Mouse (Mus musculus) neural tube, embryonic 11.5 days (tissue): ENCODE measurements around the gene Olfr1344. TPM values are rescaled to one million over a fixed set of nuclear protein-coding genes. Genes with fewer than 3 reads are reported as not detected.
"Not testable (repeated sequence)": the region's sequence is repeated elsewhere in the genome, so short reads cannot be mapped to it uniquely, and the experiment has no call there.

ENCODE experiments used
- ATAC-seq: fragments of 200-750 bp; cut with Nextera tagmentation; 2 replicates; pipeline ENCODE4 v1.8.0; 2017; ENCODE audit warnings: moderate number of reproducible peaks, mild to moderate bottlenecking, moderate TSS enrichment, moderate library complexity; ENCODE audit not compliant: insufficient read depth, low FRiP score, low TSS enrichment
- DNase-seq: peaks from one replicate; pipeline ENCODE4 v3.0.0-alpha.2; 2015; ENCODE audit warnings: low spot score
- H3K27ac ChIP-seq: fragments of 300-500 bp; sonication (generic); 2 replicates; pipeline ENCODE4 v1.5.1; 2014; ENCODE audit warnings: low read depth, mild to moderate bottlenecking, low read length
- H3K27me3 ChIP-seq: fragments of 300-500 bp; sonication (generic); 2 replicates; pipeline ENCODE4 v1.6.1; 2014; ENCODE audit warnings: mild to moderate bottlenecking, low read length, mixed read lengths; ENCODE audit not compliant: control insufficient read depth, insufficient read depth
- H3K36me3 ChIP-seq: fragments of 300-500 bp; sonication (generic); 2 replicates; pipeline ENCODE4 v1.6.1; 2014; ENCODE audit warnings: mild to moderate bottlenecking, low read length, moderate library complexity, mixed read lengths; ENCODE audit not compliant: control insufficient read depth, insufficient read depth
- H3K4me1 ChIP-seq: fragments of 300-500 bp; sonication (generic); 2 replicates; pipeline ENCODE4 v1.6.1; 2014; ENCODE audit warnings: low read length, mixed read lengths; ENCODE audit not compliant: control insufficient read depth, insufficient read depth
- H3K4me2 ChIP-seq: fragments of 300-500 bp; sonication (generic); 2 replicates; pipeline ENCODE4 v1.6.1; 2014; ENCODE audit warnings: low read depth, mild to moderate bottlenecking, moderate library complexity
- H3K4me3 ChIP-seq: fragments of 300-500 bp; sonication (generic); 2 replicates; pipeline ENCODE4 v1.5.1; 2014; ENCODE audit warnings: low read depth, low read length
- H3K9ac ChIP-seq: fragments of 300-500 bp; sonication (generic); 2 replicates; pipeline ENCODE4 v1.6.1; 2014; ENCODE audit warnings: mild to moderate bottlenecking, low read length
- H3K9me3 ChIP-seq: fragments of 300-500 bp; sonication (generic); 2 replicates; pipeline ENCODE4 v1.6.1; 2016; ENCODE audit warnings: low read length; ENCODE audit not compliant: control insufficient read depth
- WGBS: fragments of 180-500 bp; shearing (Covaris S2); extraction: QIAGEN DNeasy Blood & Tissue Kit; methylation state at CpG from one replicate; pipeline ENCODE4 v1.1.7; 2014; 5-methylcytosine and 5-hydroxymethylcytosine counted together
- polyA plus RNA-seq: library from polyadenylated mRNA; unstranded; fragments of >200 nt; fragmentation: Nextera tagmentation; extraction: Ambion mirVana; gene quantifications from 2 replicates; pipeline ENCODE4 v1.2.1, GENCODE M21; 2014

The Olfr1344 gene
- polyA plus RNA-seq, 1 experiment from 2014 or later = not detected

DNA sequence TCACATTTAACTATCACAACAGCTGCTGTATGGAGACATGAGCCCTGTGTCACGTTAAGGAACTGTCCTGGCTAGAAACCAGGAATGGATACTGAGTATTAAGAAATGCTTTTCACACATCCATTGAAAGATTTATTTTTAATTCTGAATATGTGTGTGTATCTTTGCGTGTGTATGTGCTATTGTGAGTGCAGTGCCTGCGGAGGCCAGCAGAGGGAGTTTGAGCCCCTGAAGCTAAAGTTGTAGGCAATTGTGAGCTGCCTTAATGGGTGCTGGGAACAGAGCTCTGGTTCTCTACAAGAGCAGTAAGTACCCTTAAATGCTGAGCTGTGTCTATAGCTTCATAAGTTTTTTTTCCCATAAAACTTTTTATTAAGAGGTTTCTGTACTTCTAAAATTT lies 9.1 kb upstream of the Olfr1344 start:
- 86% methylated on average over 3 of the region's 3 CpGs for WGBS
- no peak overlapping the region for H3K4me2 ChIP-seq
- no peak overlapping the region for H3K27ac ChIP-seq
- DNase-seq = no peak
- ATAC-seq = no peak
- H3K9me3 ChIP-seq = no peaks in the 10 kb centered on the region
- no peaks in the 10 kb centered on the region for H3K27me3 ChIP-seq
- no peak overlapping the region for H3K9ac ChIP-seq
- H3K36me3 ChIP-seq = no peaks in the 10 kb centered on the region
- H3K4me1 ChIP-seq = no peaks in the 10 kb centered on the region
- no peak overlapping the region for H3K4me3 ChIP-seq

DNA sequence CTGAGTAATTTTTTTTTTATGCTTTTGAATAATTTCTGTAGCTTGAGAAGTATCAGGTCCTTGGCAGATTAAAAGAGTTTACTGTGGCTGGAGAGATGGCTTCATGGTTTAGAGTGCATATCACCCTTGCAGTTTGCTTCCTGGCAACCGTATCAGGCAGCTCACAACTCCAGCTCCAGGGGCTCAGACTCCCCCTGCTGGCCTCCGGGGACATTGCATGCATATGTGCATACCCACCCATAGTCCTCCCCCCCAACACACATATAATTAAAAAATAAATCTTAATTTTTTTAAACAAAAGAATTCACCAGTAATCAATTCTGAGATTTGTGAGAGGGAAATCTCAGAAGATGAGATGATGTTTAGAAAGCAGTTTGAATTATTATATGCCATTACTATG lies 8.1 kb upstream of the Olfr1344 start:
- no peaks in the 10 kb centered on the region for H3K36me3 ChIP-seq
- no peak overlapping the region for H3K4me2 ChIP-seq
- H3K4me3 ChIP-seq = no peak overlapping the region
- 44% methylated on average over 2 of the region's 2 CpGs for WGBS
- DNase-seq (peak; percentile 37), ATAC-seq (no peak)
- no peak overlapping the region for H3K9ac ChIP-seq
- H3K27ac ChIP-seq = no peak overlapping the region
- H3K27me3 ChIP-seq = no peaks in the 10 kb centered on the region
- peaks cover 6% of the 10 kb centered on the region for H3K4me1 ChIP-seq
- H3K9me3 ChIP-seq = no peaks in the 10 kb centered on the region

DNA sequence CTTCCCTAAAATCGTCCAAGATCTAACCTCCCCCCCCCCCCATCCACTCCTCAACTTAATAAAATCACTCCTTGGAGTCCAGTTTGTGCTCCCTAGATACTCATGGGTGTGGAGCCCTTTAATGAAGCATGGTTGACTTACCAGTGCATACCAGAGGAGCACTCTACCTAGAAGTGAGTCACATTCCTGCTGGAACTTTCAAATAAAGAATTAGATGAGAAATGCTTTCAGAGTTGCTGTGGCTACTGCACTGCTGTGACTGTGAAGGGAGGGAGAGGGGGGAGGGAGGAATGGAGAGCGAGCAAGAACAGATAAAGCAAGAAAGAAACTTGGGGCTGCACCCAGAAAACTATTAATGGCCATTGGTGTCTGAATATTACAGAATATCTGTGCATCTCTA lies 2.7 kb downstream of the Olfr1344 start:
- WGBS = 64% methylated on average over 2 of the region's 2 CpGs
- ATAC-seq (no peak), DNase-seq (no peak)
- Histone ChIP-seq H3K27me3 (no peaks in the 10 kb centered on the region), H3K36me3 (no peaks in the 10 kb centered on the region), H3K9ac (no peak overlapping the region), H3K27ac (no peak overlapping the region), H3K4me1 (no peaks in the 10 kb centered on the region), H3K9me3 (no peaks in the 10 kb centered on the region; the same call in 1 of the 2 replicates), H3K4me3 (no peak overlapping the region), H3K4me2 (no peak overlapping the region)

DNA sequence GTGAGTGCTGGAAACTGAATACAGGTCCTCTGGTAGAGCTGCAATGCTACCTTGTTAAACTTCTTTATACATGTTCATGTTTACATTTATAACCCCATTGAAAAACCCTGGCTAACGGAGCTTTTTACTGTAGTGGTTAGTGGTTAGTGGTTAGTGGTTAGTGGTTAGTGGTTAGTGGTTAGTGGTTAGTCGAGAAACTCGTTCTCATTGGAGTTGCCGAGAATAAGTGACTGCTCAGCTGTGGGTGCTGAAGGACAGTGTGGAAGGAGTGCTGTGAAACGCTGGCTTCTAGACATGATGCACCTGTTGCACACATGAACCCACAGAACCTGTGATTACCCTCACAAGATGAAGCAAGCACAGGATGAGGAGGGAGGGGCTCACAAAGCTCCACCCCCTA lies 9.3 kb downstream of the Olfr1344 start:
- H3K4me3 ChIP-seq = no peak overlapping the region
- DNase-seq (no peak), ATAC-seq (no peak)
- no peaks in the 10 kb centered on the region for H3K4me1 ChIP-seq
- H3K4me2 ChIP-seq = no peak overlapping the region
- no peak overlapping the region for H3K27ac ChIP-seq
- H3K27me3 ChIP-seq = no peaks in the 10 kb centered on the region
- no peak overlapping the region for H3K9ac ChIP-seq
- H3K9me3 ChIP-seq = peaks cover 6% of the 10 kb centered on the region; the same call in 1 of the 2 replicates
- H3K36me3 ChIP-seq = no peaks in the 10 kb centered on the region
- WGBS = 84% methylated on average over 5 of the region's 5 CpGs

DNA sequence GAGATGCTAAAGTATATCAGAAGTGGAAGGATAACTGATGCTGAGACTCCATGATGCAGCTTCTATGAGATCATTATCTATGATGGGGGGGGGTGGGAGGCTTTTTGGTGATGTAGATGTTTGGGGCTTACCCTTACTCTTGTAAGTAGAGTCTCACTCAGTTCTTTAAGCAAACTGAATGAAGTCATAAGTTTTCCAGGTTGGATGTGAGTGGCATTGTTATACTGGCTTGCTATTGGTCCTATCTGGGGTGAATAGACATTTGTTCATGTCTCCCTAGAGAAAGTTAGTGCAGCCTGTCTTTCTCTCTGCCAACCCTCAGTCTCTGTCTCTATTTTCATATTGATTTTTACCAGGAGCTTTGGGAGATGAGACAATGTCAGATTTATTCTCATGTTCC lies 17.4 kb downstream of the Olfr1344 start, which contains the start of gene Olfr1336:
TSS of gene Olfr1336 (plus strand) at position 301 of the 400 bp plus-strand sequence.
- DNase-seq = no peak
- ATAC-seq = no peak
- H3K4me1 ChIP-seq = no peaks in the 10 kb centered on the region
- H3K4me3 ChIP-seq = no peak within 1 kb of the TSS
- no peaks in the 10 kb centered on the region for H3K27me3 ChIP-seq
- H3K27ac ChIP-seq = no peak within 1 kb of the TSS
- H3K9me3 ChIP-seq = 0 out of 2 replicates have a peak, but pooled peaks cover 2% of the 10 kb centered on the region
- no peak within 1 kb of the TSS for H3K9ac ChIP-seq
- no peaks in the 10 kb centered on the region for H3K36me3 ChIP-seq
- no peak within 1 kb of the TSS for H3K4me2 ChIP-seq

DNA sequence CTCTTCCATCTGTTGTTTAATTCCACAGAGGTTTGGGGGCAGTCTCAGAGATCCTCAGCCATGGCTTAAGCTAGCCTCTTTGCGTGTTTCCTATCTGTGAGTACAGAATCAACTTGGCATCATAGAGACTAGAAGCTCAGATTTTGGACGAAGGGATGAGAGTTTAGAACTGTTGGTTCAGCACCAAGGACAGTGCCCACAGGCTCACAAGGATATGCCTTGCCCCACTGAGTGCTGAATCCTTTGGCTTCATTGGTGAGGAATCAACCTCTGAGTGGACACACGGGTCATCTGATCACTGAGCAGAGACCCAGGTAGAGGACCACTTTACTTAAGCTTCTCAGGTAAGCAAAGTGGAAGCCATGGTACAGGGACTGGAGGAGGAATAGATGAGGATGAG lies 17.9 kb downstream of the Olfr1344 start:
- Histone ChIP-seq H3K4me3 (no peak overlapping the region), H3K9me3 (0 out of 2 replicates have a peak, but pooled peaks cover 2% of the 10 kb centered on the region), H3K27me3 (no peaks in the 10 kb centered on the region), H3K9ac (no peak overlapping the region), H3K4me2 (no peak overlapping the region), H3K27ac (no peak overlapping the region), H3K36me3 (no peaks in the 10 kb centered on the region), H3K4me1 (no peaks in the 10 kb centered on the region)
- WGBS = 42% methylated on average over 3 of the region's 3 CpGs
- ATAC-seq = no peak
- DNase-seq = no peak

DNA sequence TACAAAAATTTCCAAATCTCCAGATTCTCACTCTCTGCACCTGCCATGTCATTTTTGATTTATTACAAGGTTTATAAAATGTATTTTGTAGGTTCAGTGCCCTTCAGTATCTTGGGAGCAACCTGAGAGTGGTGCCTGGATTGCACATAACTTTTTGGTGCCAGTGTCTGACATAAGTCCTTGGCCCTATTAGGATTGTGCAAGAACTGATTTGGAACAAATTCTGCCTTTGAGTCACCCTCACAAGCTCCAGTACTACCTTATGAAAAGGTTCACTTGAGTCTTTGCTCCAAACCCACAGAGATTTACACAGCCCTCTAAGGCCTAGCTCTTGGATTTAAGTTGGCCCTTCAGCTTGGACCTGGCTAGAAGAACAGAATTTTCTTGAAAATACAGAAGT lies 28.5 kb downstream of the Olfr1344 start, which contains the start of gene Olfr1346:
TSS of gene Olfr1346 (plus strand) at position 151 of the 400 bp plus-strand sequence.
- Histone ChIP-seq H3K27ac (no peak within 1 kb of the TSS), H3K9ac (no peak within 1 kb of the TSS), H3K4me1 (no peaks in the 10 kb centered on the region), H3K36me3 (no peaks in the 10 kb centered on the region), H3K9me3 (no peaks in the 10 kb centered on the region), H3K4me2 (no peak within 1 kb of the TSS), H3K4me3 (no peak within 1 kb of the TSS), H3K27me3 (no peaks in the 10 kb centered on the region)
- ATAC-seq = no peak
- DNase-seq = no peak

DNA sequence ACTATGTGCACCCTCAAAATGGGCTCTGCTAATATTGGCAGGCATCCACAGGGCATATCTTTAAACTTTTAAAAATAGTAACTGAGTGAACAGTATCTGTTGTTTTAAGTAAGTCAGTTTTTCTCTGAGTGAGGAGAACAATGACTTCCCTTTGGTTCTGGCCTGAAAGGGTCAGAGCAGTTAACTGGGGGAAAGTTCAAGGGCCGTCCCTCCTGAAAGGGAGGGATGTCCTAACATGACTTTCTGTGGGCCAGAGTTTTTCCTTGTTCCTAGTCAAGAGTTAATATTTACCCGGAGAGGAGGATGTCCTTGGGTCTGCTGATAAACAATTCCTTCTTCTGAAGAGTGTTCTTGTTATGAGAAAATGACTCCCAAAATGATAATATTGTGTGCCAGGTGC lies 39.1 kb downstream of the Olfr1344 start:
- not testable (repeated sequence) for H3K4me2 ChIP-seq, H3K36me3 ChIP-seq, H3K27me3 ChIP-seq, DNase-seq, H3K9me3 ChIP-seq, H3K4me1 ChIP-seq, H3K4me3 ChIP-seq, H3K27ac ChIP-seq, ATAC-seq, H3K9ac ChIP-seq
- WGBS = 83% methylated on average over 2 of the region's 2 CpGs

DNA sequence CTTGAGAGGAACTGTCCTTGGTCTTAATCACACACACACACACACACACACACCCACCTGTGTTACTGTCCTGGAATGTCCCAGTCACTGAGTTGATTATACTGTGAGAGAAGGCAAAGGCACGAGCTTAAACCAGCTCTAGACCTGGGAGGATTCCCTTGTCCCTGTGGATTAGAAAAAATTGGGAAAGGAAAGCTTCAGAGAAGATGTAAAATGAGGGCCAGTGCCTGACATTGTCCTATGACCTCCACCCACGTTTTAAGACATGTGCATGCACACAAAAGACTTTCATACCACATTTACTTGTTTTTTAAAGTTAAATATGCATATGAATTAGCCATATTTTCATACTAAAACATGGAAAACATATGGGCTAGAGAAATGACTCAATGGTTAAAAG lies 48.4 kb downstream of the Olfr1344 start, which contains the start of gene Olfr5:
TSS of gene Olfr5 (minus strand) at position 101 of the 400 bp plus-strand sequence.
- Histone ChIP-seq H3K27ac (no peak within 1 kb of the TSS), H3K27me3 (no peaks in the 10 kb centered on the region), H3K4me1 (no peaks in the 10 kb centered on the region), H3K9me3 (no peaks in the 10 kb centered on the region; the same call in 1 of the 2 replicates), H3K4me2 (no peak within 1 kb of the TSS), H3K9ac (no peak within 1 kb of the TSS), H3K4me3 (no peak within 1 kb of the TSS), H3K36me3 (no peaks in the 10 kb centered on the region)
- ATAC-seq (no peak), DNase-seq (no peak)
- 49% methylated on average over 2 of the region's 2 CpGs for WGBS
